Mouse (Mus musculus) regulatory T cell (primary cell): Measurements from ENCODE around the gene Slc16a14.
"Not testable (repeated sequence)": the region's sequence is repeated elsewhere in the genome, so short reads cannot be mapped to it uniquely, and the experiment has no call there.

Source experiments
- in situ Hi-C: fragments of 300-600 bp; cut with MboI, MseI; formaldehyde crosslinking; loops from one replicate; pipeline ENCODE4 v1.15.1; 2025; ENCODE audit warnings: high pct_unique_total_duplicates

The Slc16a14 gene

DNA sequence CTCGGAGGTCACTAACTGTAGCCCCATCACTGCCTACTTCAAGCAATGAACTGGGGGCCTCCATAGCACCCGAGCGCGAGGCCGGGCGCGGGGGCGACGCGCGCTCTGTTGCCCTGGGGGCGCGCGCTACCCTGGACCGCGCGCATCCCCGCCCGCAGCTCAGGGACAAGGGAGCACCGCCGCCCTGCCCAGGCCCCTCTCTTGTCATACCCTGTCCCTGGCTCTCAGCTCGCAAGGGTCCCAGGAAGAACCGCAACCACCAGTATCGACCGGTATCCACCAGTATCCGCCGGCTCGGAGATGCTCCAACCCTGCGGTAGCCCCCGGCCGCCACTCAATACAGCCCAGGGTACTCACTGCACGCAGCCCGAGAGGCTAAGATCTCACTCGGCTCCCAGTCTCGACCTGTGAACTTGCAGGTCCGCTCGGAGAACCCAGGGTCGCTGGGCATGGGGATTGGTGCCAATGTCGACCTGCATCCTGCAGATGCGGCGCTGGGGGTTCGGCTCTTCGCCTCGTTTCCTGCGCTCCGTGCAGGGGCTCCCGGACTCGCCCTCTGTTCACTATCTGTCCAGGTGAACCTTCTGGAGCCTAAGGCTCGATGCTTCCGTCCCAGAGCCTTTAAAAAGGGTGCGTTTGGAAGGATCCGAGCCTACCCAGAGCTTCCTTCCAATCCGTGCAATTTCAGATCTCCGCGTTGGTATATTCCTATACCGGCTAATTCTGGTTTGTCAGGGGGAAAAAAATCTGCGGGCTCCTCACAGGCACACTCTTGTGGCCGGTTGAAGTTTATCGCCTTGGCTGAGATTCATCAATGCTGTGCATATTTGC lies at the start of gene Slc16a14:
Gene Slc16a14, minus strand, starts transcription at position 632 of the 831 bp plus-strand sequence.
- in situ Hi-C loops, result no loop called here

DNA sequence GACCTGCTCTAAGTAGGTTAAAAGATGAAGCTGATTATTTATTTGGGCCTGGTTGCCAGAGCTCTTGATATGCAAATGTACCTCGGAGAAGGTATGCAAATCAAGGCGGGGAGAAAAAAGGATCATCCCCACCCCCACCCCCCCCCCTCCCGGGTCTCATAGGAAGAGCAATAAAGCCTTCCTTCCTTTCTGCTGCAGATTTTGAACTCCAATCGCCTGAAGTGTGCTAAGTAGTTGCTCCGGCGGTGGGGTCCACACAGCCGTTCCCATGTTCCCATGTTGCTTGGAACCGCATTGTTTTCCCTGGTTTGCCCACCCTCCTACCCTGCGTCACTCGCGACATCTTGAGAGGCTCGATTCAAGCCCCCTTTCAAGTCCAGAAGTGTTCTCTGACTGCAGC lies 26.8 kb upstream of the Slc16a14 start:
- in situ Hi-C loops, result not testable (repeated sequence)

DNA sequence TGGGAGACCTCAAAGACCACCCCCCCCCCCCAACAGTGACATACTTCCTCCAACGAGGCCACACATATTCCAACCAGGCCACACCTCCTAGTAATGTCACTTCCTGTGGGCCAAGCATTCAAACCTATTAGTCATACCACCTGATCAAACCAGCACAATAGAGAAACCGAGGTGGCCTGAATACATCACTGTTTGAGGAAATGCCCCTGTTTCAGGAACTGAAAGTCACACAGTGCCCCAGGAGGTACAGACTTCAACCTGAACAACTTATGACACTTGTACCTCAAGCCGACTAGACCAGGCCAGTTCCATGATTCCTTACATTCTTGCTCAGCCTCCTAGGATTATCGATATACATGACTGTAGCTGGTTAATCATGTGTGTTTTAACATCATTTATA lies 22.8 kb upstream of the Slc16a14 start:
- in situ Hi-C loops, result loop anchor here (5.0 to 10.0 kb wide), 4 partner anchors 80 to 585 kb away; no protein-coding TSS in a partner anchor

DNA sequence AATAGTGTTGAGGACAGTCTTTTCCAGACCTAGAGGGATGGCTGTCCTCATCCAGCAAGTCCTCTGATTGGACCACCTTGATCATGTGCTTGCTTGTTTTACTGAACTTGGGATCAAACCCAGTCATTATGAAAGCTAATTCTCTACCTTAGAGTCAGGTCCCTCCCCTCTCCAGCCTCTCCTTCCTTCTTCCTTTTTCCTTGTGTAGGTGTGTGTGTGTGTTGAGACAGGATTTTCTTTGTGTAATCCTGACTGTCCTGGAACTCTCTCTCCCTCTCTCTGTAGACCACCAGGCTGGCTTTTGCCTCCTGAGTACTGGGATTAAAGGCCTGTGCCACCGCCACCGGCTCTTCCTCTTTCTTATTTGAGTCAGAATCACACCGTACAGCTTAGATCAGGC lies 21.8 kb upstream of the Slc16a14 start:
- in situ Hi-C loops, result loop anchor here (5.0 to 10.0 kb wide), 4 partner anchors 81 to 586 kb away; no protein-coding TSS in a partner anchor

DNA sequence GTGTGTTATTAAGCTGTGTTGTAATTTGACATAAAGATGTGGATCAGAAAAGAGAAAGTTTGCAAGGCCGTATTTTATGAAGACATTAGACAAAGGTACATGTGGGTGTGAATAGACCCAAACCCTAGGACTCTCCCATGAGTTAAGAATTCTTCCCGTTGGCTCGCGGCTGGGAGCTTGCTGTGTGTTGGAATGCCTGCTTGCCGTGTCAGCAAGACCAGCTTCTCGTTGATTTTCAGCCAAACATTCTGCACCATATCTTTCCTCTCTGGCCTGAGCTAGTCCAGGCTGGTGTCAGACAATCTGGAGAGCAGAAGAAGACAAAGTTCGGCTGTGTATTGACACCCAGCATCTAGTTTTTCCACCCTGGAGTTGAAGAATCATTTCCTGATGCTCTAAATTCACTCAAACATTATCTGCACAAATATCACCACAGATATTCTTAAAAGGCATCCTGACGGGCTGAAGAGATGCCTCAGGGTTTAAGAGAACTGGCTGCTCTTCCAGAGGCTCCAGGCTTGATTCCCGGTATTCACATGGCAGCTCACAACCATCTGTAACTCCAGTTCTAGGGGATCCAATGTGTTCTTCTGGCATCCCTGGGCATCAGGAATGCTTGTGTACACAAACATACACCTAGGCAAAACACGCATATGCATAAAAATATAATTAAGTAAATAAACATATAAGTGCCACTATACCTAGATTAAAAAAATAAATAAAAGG lies 17.7 kb upstream of the Slc16a14 start:
- in situ Hi-C loops, result loop anchor here (10.0 kb wide), 1 partner anchor 362 kb away; no protein-coding TSS in a partner anchor

DNA sequence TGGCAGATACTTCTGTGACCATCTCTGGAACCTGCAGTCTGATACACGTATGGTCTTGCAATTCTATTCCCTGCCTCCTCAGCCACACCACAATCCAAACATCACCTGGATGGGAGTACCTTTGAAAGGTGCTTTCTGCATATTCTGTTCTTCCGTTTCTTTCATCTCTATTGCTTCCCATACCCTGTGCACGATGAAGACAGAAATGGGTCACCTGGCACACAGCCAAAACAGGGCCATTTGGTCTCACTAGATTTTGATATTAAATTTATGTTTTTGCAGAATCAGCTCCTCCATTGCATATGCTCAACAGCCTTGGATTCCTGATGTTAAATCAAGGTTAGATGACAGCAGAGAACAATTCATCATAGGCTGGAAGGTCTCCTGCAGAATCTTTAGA lies 16.6 kb upstream of the Slc16a14 start:
- in situ Hi-C loops, result loop anchor here (10.0 kb wide), 1 partner anchor 363 kb away; no protein-coding TSS in a partner anchor

DNA sequence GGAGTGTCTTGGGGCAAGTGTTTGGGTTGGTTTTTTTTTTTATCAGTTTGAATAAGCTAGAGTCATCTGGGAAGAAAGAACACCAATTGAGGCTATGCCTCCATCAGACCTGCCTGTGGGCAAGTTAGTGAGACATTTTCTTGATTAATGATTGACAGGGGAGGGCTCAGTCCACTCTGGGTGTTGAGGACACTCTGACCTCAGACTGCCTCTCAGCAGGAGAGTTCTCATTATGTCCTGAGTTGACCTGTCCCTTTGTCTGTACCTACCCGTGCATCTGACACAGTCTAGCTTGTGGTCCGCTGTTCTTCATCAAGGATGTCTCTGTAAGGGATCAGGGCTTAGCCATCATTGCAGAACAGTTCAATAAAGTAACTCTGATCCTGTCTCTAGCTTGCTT lies 12.5 kb upstream of the Slc16a14 start:
- in situ Hi-C loops, result no loop called here

DNA sequence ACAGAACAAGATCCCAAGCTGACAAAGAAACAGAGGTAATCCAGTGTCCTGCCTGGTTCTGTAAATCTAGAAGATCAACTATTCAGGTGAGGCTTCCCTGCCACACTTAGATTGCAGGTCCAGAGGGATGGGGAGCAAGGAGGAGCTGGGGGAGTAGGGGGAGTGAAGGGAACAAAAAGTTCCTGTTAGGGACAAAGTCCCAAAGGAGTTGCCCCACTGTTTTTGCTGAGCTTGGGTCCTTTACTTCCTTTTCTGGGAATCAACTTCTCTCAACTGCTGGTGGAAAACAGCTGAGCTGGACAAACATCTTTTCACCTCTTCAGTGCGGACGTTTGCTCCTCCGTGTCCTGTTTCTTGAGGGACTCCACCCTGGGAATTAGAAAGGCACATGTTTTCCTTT lies 11.0 kb upstream of the Slc16a14 start:
- in situ Hi-C loops, result no loop called here

DNA sequence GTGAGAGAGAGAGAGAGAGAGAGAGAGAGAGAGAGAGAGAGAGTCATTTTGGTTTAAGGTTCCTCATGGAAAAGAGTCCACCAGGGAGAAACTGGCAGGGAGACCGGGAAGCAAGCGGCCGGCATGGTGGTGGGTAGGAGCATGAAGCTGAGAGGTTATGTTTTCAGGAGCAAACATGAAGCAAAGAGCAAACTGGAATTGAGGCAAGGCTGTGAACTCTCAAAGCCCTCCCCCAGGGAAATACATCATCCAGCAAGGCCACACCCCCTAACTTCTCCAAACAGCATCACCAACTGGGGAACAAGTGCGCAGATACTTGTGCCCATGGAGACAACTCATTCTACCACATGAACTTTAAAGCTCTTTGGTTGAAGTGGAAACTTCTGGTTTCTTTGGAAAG lies 8.6 kb upstream of the Slc16a14 start:
- in situ Hi-C loops, result no loop called here

DNA sequence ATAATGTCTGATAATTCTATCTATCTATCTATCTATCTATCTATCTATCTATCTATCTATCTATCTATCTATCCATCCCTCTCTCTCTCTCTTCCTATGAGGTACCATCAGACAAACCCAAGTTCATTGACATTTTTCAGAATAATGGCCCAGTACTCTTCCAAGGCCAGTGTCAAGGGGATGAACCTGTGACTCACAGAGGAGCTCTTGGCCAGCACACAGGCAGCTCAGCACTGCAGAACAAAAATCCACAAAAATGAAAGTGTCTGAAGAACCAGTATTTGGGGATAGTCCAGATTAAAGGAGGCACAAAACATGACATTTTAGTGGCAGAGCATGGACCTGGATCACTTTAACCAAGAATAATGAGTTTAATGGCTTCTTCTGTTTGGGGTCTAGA lies 7.7 kb upstream of the Slc16a14 start:
- in situ Hi-C loops, result no loop called here

DNA sequence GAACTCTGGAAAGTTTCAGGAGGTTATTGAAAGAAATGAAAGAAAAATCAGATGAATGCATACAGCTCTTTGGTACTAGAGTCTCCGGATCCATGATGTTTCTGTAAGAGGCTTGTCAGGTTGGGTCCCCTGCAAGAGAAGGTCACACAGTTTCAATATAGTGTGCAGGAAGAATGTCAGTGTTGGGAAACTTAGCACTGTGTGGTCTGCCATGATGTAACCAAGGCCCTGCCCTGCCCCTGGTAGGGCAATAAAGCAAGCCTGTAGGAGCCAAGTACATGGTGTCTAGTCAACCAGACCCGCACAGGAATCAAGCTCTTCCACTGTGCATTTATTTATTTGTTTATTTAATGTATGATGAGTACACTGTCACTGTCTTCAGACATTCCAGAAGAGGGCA lies 5.4 kb upstream of the Slc16a14 start:
- in situ Hi-C loops, result no loop called here

DNA sequence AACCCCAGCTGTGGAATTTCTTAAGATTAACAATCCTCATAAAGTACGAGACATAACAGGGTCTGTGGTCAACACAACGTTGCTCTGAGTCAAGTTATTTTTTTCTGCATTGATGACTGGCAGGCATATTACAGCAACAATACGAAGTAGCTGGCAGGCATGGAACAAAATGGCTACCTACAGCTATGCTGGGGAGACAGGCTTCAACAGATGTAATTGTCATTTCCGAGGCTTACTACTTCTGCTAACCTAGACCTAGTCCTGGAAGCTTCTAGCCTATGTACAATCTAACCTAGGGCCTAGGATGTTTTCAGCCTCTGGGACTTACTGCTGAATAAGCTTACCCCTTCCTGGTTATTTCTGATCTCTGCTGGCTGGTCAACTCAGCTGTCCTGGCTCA lies 4.5 kb upstream of the Slc16a14 start:
- in situ Hi-C loops, result no loop called here

DNA sequence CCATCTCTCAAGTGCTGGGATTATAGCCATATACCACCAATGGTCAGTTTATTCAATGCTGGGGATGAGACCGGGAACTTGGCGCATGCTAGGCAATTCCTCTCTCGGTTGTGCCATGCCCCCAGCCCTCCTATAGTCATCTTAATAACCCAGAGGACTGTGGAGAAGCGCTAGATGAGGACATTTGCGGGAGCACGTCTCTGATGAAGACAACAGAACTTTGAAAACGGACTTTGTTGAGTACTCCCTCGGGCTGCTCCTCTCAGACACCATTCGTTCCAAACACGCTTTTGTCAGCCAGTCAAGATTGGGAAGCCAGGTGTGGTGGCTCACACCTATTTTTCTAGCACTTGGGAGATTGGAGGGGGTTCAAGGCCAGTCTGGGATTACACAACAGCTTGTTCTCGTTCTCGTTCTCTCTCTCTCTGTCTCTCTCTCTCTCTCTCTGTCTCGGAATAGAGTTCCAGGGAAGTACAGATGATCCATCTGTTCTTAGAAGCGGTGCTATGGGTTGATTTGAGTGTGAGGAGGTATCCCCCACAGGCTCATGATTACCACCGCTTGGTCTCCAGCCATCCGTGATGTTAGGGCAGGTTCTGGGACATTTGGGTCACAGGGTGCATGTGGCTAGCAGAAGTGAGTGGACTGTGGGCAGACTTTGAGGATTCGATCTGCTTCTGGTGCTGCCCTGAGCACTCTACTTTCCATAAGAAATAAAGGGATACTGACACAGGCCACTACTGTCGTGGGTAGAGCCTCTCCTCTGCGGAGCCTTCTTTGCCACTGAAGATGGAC lies 2.0 kb upstream of the Slc16a14 start:
- in situ Hi-C loops, result no loop called here

DNA sequence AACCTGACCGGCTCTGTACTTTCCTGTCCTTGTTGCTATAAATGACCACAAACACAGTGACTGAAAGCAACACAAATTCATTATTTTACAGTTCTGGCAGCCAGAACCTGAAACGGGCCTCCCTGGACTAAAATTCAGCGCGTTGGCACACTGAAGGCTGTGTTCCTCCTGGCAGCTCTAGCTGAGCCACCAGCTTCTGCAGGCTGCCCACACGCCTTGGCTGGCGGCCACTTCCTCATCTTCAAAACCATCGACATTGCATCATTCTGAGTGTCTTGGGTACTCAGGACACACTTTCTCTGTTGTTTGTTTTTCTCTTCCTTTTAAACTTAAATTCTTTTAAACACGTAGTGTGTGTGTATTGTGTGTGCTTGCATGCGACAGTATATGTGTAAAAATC lies 734 bp upstream of the Slc16a14 start:
- in situ Hi-C loops, result no loop called here

DNA sequence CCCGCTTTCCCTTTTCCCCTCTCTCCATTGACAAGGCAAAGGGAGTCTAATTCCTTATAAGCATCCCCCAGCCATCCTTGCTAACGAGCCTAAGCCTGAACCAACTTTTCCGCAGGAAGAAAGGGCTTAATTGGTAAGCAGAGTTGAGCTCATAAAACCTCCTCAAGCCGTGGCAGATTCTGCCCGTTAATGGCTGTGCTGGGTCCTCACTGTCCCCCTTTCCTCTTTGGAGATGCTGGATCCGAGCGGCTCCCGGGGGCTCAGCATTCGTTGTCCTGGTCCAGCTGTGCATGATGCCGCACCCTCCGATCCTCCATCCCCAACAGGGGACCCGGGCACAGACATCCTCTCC lies 807 bp downstream of the Slc16a14 start:
- in situ Hi-C loops, result no loop called here

DNA sequence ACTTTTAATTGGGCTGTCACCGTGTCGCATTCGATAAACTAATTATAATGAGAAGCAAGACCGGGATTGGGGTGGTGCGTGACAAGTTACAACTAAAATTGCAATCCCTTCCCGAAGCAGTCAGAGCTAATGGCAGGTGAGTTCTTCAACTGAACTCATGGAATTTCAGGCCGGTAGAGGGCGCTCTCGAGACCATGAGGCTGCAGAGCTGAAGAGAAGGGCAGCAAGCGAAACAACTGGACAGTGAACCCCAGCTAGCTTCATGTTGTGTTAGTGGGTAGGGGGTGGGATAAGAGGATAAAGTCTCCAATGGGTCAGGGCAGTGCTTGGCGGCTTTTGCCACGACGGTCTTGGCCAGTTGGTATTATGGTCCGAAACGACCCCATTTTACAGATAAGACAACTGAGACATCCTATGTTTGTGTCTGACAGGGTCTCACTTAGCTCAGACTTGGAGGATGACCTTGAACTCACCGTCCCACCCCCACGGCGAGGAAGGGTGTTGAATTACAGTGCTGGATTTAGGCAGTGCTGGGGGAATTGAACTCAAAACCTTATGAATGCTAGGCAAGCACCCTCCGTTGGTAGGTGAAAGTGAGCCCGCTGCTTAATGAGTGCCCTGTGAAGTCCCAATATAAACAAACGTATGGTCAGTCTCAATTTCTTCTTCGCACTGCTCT lies 1.3 kb downstream of the Slc16a14 start:
- in situ Hi-C loops, result no loop called here

DNA sequence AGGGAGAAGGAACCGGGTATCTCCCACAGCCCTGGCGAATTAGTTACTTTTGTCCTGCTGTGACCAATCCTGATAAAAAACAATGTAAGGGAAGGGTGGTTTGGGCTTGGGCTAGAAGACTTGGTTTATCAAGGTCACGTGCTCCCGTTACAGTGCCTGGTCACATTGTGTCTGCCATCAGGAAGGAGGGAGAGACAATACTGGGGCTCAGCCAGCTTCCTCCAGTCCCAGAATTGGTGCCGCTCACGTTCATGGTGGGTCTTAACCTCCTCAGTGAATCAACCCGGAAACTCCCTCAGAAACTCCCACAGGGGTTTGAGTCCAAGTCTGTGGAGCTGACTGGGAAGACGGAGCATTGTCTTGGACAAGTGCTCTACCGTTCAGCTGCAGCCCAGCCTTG lies 9.3 kb downstream of the Slc16a14 start:
- in situ Hi-C loops, result no loop called here

DNA sequence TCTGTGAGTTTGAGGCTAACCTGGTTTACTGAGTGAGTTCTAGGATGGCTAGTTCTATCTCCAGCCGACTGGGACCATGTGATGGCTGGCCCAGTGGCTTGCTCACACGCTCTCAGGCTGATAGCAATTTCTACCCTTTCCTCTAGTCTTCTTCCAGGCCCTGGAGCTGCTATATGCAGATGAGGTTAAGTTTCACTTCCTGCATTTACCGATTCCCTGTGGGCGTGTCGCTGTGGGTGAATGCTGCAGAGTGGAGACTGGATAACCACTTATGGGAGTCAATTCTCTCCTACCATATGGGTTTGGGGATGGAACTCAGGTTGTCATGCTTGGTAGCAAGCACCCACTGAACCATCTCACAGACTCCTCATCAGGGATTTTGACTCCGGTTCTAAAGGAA lies 10.8 kb downstream of the Slc16a14 start:
- in situ Hi-C loops, result no loop called here

DNA sequence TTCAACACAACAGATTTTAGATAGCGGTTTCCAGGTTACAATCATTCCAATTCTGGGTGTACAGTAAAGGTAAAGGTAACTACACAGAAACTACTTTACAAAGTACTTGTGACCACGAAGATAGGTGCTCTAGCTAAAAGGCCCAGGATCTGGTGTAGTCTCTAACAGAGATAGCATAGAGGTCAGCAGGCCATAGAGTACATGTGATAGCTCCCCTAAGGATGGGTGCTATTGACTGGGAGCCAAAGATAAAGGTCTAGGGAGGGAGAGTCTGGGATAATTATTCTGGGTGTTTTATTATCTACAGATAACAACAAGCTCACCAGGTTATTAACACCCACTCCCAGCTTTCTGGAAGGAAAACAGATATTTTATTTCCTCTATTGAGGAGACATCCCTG lies 11.5 kb downstream of the Slc16a14 start:
- in situ Hi-C loops, result no loop called here

DNA sequence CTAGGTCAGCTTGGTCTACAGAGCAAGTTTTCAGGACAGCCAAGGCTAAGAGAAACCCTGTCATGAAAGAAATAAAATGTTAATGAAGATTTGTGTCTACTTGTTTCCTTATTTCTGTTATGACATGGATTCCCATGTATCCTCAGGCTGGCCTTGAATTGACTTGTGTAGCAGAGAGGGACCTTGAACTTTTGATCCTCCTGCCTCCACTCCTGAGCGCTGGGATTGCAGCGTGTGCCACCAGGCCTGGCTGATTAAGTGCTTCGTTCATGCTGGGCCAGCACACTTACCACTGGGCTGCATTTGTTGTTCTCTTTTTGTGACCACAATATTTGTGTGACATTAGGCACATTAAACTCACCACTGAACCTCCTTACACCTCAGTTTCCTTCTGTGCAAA lies 16.1 kb downstream of the Slc16a14 start:
- in situ Hi-C loops, result no loop called here

DNA sequence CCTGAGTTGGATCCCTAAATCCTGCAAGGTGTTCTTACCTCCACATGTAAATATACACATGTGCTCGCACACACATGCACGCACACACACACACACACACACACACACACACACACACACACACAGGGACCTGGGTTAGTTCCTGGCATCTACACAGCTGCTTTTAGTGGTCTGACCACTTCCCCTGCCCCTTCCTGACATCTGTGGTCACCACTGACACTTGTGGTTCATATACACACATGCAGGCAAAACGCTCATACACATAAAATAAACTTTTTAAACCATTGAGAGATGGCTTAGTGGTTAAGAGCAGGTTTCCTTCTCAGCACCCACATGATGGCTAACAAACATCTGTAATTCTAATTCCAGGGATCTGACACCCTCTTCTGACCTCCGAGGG lies 19.9 kb downstream of the Slc16a14 start:
- in situ Hi-C loops, result no loop called here

DNA sequence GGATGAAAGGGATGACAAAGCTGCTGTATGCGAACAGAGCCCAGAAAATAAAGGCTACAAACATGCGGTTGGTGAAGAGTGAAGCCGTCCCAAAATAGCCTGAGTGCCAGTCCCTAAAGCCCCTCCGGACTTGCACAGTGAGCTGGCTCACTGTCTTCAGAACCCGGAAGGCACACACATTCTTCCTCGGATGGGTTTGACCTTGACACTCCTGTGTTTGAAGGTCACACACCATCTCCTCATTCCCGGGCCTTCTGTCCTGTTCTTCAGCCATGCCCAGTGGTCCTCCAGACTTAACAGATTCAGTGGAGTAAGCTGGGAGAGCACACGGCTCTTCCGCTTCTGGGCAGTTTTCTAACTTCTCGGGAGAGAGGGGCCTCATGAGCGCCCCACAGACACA lies 22.4 kb downstream of the Slc16a14 start:
- in situ Hi-C loops, result no loop called here
